Mouse (Mus musculus): Measurements from ENCODE around the gene Slc44a1.
A peak's percentile ranks its signal among the peaks of the same experiment; 100 is the strongest.

Gene Slc44a1

DNA sequence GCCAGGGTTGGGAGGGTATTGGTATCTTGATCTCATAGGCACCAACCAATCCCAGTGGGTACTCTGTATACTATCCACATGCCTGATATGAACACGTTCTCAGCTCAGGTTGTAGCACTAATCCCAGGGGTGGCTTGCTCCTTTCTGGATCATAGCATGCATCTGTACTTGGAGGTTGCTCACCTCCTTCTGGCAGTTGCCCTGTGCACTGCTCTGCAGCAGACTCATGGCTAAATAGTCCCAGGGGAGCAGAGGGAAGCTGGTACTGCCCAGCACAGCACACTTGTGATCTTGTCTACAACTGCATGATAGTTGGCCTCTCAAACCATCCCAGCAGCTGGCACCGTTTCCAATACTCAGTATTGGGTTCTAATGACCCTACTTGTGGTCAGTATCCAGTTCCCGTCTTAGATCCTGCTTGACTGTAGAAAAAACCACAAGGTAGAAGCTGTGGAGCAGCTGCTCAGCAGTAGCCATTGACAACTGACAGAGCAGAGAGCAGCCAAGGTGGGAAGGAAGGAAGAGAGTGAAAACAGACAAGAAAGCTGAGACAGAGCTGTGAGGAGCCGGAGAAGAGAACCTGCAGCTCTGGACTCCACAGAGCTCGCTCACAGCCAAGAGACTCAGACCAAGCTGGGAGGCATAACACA lies 174.5 kb downstream of the Slc44a1 start:
- no peak for DNase-seq (ENCODE audit: low spot score)

DNA sequence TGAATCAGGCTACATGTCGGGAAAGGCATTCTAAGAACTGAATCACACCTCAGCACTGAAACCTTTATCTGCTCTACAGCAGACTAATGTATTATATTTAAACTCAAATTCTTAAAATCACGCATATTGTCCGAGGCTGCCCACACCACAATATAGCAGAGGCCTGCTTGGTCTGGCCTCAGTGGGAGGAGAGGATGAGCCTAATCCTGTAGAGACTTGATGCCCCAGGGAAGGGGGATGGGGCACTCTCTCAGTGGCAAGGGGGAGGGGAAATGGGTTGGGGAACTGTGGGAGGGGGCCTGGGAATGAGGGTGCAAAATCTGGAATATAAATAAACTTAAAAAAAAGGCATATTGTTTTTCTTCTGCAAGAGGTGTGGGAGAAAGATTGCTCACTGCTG lies 177.8 kb downstream of the Slc44a1 start:
- no peak for DNase-seq (ENCODE audit: low spot score)

DNA sequence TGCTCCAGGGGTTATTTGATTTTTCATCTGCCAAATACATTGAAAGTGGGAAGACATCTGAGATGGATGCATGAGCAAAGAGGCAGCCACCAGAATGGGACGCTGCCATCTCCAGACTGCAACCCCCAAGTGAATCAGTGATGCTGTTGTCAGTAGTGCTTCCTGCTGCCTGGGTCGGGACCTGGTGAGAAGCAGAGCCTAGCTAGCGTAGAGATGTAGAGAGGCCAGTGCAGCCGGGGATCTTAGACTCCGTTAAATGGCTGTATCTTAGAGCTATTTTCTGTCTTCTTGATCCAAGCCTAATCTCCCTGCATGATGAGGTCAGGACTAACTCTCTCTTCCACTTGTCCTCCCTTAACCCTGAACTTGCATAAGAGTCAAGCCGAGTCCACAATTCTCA lies 179.9 kb downstream of the Slc44a1 start:
- DNase-seq (ENCODE audit: low spot score) = no peak

GRCm38 (mm10) chr4:53621084-53621483 lies 180.9 kb downstream of the Slc44a1 start:
- no peak for DNase-seq (ENCODE audit: low spot score)

GRCm38 (mm10) chr4:53621490-53621889 lies 181.3 kb downstream of the Slc44a1 start:
- no peak for DNase-seq (ENCODE audit: low spot score)

- DNase-seq (ENCODE audit: low spot score) = no peak
These were observed 183.5 kb downstream of the Slc44a1 start for GRCm38 (mm10) chr4:53623711-53624110.

- no peak for DNase-seq (ENCODE audit: low spot score)
These were observed 184.6 kb downstream of the Slc44a1 start for GRCm38 (mm10) chr4:53624816-53625215.

GRCm38 (mm10) chr4:53625263-53625662 lies 185.1 kb downstream of the Slc44a1 start:
- no peak for DNase-seq (ENCODE audit: low spot score)

DNA sequence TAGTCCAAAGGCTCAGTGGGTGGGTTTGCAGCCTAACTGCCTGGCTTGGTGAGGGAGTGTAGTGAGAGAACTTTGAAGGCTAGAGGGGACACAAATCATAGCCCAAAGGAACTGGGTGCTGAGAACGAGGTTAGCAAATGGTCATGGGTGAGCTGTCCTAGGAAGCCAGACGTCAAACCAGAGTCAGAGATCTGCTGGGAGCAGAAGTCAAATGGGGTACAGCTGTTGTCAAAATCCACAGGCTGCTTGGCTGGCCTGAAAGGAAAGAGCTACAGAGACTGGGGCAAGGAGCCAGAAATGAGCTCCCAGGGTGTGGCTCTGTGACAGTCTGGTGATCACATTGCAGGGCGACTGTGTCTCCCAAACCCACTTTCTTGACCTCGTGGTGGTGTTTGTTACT lies 188.7 kb downstream of the Slc44a1 start:
- DNase-seq (ENCODE audit: low spot score) = no peak

- DNase-seq (ENCODE audit: low spot score) = no peak
These were observed 190.7 kb downstream of the Slc44a1 start for GRCm38 (mm10) chr4:53630963-53631315.

DNA sequence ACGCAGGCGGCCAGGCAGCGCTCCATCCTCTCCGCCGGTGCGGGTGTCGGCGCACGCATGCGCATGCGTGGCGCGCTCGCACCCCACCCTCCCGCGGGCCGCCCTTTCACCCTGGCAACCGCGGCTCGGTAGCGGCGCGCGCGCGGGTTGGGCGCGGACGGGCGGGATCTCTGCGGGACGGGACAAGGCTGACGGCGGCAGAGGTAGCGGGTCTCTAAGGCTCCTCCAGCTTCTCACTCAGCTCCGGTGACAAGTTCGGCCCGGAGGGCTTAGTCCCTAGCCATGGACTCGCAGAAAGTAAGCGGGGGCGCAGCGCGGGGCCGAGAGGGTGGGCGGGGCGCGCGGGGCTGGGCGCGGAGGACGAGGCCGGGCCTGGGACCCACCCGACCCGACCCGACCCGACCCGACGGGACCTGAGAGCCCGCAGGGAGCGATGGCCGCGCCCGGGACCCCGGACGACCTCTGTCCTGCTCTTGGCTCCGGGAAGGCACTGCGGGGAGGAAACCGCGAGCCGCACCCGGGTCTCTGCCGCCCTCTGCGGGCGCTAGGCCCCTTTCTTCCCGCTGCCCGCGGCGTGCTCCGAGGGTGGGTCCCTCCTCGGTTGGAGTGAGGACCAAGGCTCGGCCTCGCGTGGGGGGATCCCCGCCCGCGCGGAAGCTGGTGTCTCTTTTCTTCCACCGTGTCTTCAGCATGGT lies 191.2 kb downstream of the Slc44a1 start, which contains the start of gene Fsd1l:
TSS of gene Fsd1l (plus strand) at position 156 of the 695 bp plus-strand sequence.
- peak; percentile 23 for DNase-seq (ENCODE audit: low spot score)

DNA sequence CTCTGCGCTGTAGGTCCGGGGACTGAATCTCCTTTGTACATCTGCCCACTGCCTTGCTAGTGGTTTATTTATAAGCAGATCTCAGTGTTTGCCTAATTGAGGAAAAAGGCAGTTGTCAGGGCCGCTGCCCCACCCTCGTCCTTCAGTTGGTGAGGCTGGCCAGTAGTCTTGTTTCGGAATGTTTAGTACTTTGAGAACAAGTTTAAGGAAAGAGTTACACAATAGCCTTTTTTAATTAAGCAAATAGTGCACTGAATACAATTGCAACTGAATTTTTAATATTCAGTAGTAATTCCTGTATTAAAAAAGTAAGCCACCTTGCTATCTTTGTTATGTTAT lies 191.8 kb downstream of the Slc44a1 start:
- no peak for DNase-seq (ENCODE audit: low spot score)

DNA sequence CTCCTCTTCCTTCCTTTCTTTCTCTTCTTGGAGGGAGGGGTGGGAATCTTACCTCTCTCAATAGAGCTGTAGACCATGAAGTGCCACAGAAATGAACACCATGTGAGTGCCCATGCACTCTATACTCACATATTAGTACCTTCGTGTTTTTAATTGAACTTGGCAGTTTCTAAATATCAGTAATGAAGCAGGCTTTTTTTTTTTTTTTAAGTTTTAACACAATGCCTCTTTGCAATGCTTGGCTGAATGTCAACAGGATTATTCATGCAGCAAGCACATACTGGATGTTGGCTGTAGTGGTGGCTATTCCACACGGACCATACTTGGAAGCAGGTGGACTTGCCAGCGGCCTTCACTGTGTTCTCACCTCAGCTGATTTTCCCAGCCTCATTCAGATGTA lies 195.1 kb downstream of the Slc44a1 start:
- DNase-seq (ENCODE audit: low spot score) = no peak

DNA sequence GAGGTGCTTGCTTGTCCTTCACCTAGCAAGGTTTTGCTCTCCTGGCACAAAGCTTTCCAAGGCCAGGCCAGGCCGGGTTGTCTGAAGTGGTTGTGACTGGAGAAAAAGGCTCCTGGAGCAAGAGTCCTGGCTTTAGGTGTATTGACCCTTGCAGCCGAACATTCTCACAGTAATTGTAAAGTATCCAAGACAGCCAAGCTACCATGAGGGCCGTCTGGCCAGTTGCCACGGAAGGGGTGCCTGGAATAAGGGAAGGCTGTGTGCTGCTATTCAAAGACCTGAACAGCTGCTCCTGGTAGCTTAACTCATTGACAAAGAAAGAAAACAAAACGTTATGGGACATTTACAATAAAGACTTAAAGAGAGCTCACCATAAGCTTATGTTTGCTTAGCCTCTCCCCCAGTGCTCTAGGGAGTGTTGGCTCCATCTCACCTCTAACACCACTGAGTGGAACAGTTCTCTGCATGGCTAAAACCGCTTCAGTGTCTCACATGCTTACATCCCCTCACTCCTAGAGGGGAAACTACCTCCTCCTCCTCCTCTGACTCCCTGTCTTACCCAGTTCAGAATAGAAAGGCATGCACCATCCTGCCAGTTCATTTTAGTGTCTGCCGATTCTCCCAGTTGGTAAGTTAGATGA lies 197.2 kb downstream of the Slc44a1 start:
- DNase-seq (ENCODE audit: low spot score) = no peak

DNA sequence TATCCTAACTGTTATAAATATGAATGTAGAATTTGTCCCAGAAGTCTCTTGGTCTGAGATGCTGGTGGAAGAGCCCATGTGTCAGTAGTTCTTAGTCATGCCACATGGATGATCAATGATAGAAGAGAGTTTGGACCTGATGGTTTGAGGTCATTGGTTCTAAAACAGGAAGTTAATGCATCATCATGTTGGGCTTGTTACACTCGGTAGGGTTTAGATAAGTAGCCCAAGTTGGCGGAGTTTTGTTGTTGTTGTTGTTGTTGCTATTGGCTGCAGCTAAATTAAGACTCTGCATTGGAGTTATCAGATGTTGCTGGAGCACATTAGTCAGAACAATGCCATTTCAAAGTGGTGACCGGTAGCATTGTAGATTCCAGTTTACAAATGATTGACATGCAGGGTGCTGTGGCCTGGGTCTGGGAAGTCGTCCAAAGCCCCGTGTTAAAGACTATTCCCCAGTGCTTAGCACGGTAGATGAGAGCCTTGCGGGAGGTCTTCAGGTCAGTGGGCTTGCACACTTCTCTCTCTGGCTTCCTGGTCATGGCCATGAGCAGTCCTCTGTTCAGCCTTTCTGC lies 198.4 kb downstream of the Slc44a1 start:
- DNase-seq (ENCODE audit: low spot score) = no peak

- no peak for DNase-seq (ENCODE audit: low spot score)
These were observed 217.8 kb downstream of the Slc44a1 start for GRCm38 (mm10) chr4:53658029-53658428.

DNA sequence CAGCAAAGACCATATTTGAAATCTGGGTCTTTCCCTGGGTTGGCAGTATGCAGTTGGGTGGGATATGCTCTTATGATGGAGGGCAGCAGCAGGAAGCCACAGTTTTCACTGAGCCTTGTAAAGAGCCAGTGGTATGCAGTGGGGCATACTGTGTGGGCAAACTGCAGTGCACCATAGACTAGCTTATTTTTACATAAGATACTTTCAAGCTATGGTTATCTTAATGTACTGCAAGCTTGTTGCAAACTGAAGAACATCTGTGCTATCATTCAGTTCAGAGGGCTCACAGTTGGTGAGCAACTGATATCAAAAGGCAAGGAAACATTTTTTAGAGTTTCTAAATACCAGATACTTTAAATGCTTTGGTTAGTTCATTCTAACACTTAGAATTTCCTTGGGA lies 220.5 kb downstream of the Slc44a1 start:
- no peak for DNase-seq (ENCODE audit: low spot score)
